Mouse (Mus musculus) bone marrow, adult 2 months (tissue): ENCODE measurements around the gene Pgam2.

Experiments used
- CTCF ChIP-seq: fragments of 200-500 bp; IDR thresholded peaks from 2 replicates; pipeline ENCODE4 v1.5.1; 2011; ENCODE audit warnings: low read length, control low read depth; ENCODE audit not compliant: control insufficient read depth, insufficient read depth
- POLR2A ChIP-seq: fragments of 200-500 bp; IDR thresholded peaks from 2 replicates; pipeline ENCODE4 v1.6.1; 2011; ENCODE audit warnings: low read depth, mild to moderate bottlenecking, control low read depth, low read length, borderline replicate concordance; ENCODE audit not compliant: control insufficient read depth

GRCm38 (mm10) chr11:5846639-5847345 is 43.3 kb upstream of the Pgam2 start:
- TF ChIP-seq POLR2A (no peak), CTCF (no peak)
